Mouse (Mus musculus): ENCODE measurements around the gene Sptbn2.

DNA sequence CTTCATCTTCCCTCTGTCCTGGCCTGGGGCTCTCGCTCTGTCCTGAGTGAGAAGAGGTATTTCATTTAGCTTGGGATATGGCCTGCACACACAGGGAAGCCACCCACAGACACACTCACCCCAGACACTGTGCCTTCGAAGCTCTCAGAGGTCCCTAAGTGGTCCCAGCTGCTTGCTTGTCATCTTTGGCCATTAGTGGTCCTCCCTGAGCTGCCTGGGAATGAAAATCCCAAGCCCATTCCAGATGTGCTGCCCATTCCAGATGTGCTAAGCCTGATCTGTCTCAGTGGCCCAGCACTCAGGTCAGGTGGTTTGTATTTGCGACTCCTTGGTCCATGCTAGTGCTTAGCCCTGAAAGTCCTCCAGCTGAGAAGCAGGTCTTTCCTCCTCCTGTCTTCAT is 2.9 kb downstream of the Sptbn2 start:
- no peak for TF ChIP-seq GATA1 (IDR thresholded peaks at IDR 0.05; ENCODE audit: low read length)
- no peak for TF ChIP-seq TAL1 (IDR thresholded peaks at IDR 0.05; ENCODE audit: low read length)
